Mouse (Mus musculus): ENCODE measurements around the gene Ciz1. TPM values are rescaled to one million over a fixed set of nuclear protein-coding genes. Genes with fewer than 3 reads are reported as not detected.

The Ciz1 gene
- total and polyA plus RNA-seq, 3 experiments = 62.9 to 306 (median 213) TPM

DNA sequence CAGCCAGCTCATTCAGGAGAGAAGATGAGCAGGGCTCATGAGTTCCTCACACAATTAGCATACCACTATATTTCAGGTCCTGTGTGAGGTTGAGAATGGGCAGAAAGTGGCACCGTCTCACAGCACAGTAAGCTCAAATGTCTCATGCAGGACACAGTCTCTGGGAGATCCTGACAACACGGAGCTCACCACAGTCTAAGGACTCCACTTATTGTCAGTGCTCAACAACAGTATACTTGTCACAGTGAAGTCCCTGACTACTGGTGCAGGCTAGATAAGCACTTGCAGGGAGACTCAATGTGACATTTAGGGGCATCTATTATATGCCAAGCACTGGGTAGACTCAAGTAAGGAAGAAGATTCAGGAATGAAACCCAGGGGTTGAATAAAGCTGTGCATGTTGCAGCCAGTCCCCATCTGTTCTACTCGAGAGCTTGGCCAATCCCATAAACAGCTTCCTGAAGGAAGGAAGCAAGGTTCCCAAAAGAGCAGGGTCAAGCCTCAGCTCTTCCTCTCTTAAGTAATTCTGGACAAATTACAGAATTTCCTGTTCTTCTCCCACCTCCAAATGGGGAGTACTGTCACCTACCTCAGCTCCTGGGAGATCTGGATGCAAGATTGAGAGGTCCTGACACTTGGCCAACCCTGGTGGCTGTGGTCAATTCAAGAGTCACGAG, 77.2 kb downstream of the Ciz1 start:
- Histone ChIP-seq H3K9me3 (replicated peaks) (no peaks in the 10 kb centered on the region), H3K4me3 (ENCODE audit: low read depth, low read length) (no peak overlapping the region), H3K4me1 (ENCODE audit: insufficient read depth, low read depth, low read length) (peaks cover 31% of the 10 kb centered on the region), H3K36me3 (replicated peaks) (peaks cover 30% of the 10 kb centered on the region), H3K27me3 (ENCODE audit: insufficient read depth, low read length) (no peaks in the 10 kb centered on the region)
- ATAC-seq (ENCODE audit: extremely low read depth, insufficient number of reproducible peaks, low FRiP score, poor library complexity, severe bottlenecking) (no peak), DNase-seq (ENCODE audit: low spot score) (no peak)
- TF ChIP-seq GATA1 (IDR thresholded peaks at IDR 0.05; ENCODE audit: borderline replicate concordance, low read length) (no peak), CTCF (IDR thresholded peaks at IDR 0.05; ENCODE audit: low read depth, low read length) (no peak), POLR2AphosphoS5 (IDR thresholded peaks at IDR 0.05; ENCODE audit: insufficient replicate concordance, low read depth, low read length) (no peak), GATA2 (IDR thresholded peaks at IDR 0.05; ENCODE audit: borderline replicate concordance, low read depth, low read length) (no peak), TAL1 (conservative IDR thresholded peaks at IDR 0.05; ENCODE audit: low read depth, low read length) (no peak)

Other genes with a start within 250 kb of the Ciz1 start
- gene Prrc2b, start 201.2 kb upstream of the Ciz1 start, total RNA-seq (2014; fragmentation: Nextera tagmentation) = 147 and 160 TPM in 2 replicates
- gene Prrc2b, start 201.2 kb upstream of the Ciz1 start, total RNA-seq (2017) = 16.0 and 17.1 TPM in 2 replicates
- 90.5 and 103 TPM in 2 replicates for gene Prrc2b, start 201.2 kb upstream of the Ciz1 start, polyA plus RNA-seq (2012)
- gene Pomt1, start 115.7 kb upstream of the Ciz1 start, total RNA-seq (2014; fragmentation: Nextera tagmentation) = 25.8 and 31.8 TPM in 2 replicates
- 15.0 and 17.7 TPM in 2 replicates for gene Pomt1, start 115.7 kb upstream of the Ciz1 start, total RNA-seq (2017)
- 12.3 and 12.8 TPM in 2 replicates for gene Pomt1, start 115.7 kb upstream of the Ciz1 start, polyA plus RNA-seq (2012)
- gene Uck1, start 92.2 kb upstream of the Ciz1 start, total RNA-seq (2014; fragmentation: Nextera tagmentation) = 26.1 and 50.0 TPM in 2 replicates
- gene Uck1, start 92.2 kb upstream of the Ciz1 start, total RNA-seq (2017) = 41.7 and 42.5 TPM in 2 replicates
- 53.2 and 56.1 TPM in 2 replicates for gene Uck1, start 92.2 kb upstream of the Ciz1 start, polyA plus RNA-seq (2012)
- gene Golga2, start 64.9 kb upstream of the Ciz1 start, total RNA-seq (2014; fragmentation: Nextera tagmentation) = 19.5 and 24.5 TPM in 2 replicates
- 35.2 and 35.6 TPM in 2 replicates for gene Golga2, start 64.9 kb upstream of the Ciz1 start, total RNA-seq (2017)
- 20.8 and 24.3 TPM in 2 replicates for gene Golga2, start 64.9 kb upstream of the Ciz1 start, polyA plus RNA-seq (2012)
- 150 and 164 TPM in 2 replicates for gene Swi5, start 64.3 kb upstream of the Ciz1 start, total RNA-seq (2014; fragmentation: Nextera tagmentation)
- 482 and 488 TPM in 2 replicates for gene Swi5, start 64.3 kb upstream of the Ciz1 start, total RNA-seq (2017)
- 351 and 432 TPM in 2 replicates for gene Swi5, start 64.3 kb upstream of the Ciz1 start, polyA plus RNA-seq (2012)
- gene Dnm1, start 1.0 kb downstream of the Ciz1 start, total RNA-seq (2014; fragmentation: Nextera tagmentation) = not detected in 2 replicates
- 0.05 TPM in 1 of 2 replicates, not detected in the other for gene Dnm1, start 1.0 kb downstream of the Ciz1 start, total RNA-seq (2017)
- 0.14 and 0.15 TPM in 2 replicates for gene Dnm1, start 1.0 kb downstream of the Ciz1 start, polyA plus RNA-seq (2012)
- 61.4 and 63.6 TPM in 2 replicates for gene 1110008P14Rik, start 29.6 kb downstream of the Ciz1 start, total RNA-seq (2014; fragmentation: Nextera tagmentation)
- 26.5 and 33.0 TPM in 2 replicates for gene 1110008P14Rik, start 29.6 kb downstream of the Ciz1 start, total RNA-seq (2017)
- 61.9 and 82.0 TPM in 2 replicates for gene 1110008P14Rik, start 29.6 kb downstream of the Ciz1 start, polyA plus RNA-seq (2012)
- gene Lcn2, start 35.9 kb downstream of the Ciz1 start, total RNA-seq (2014; fragmentation: Nextera tagmentation) = not detected in 2 replicates
- not detected in 2 replicates for gene Lcn2, start 35.9 kb downstream of the Ciz1 start, total RNA-seq (2017)
- gene Lcn2, start 35.9 kb downstream of the Ciz1 start, polyA plus RNA-seq (2012) = 0.05 TPM in 1 of 2 replicates, not detected in the other
- 13.8 and 21.5 TPM in 2 replicates for gene Ptges2, start 43.6 kb downstream of the Ciz1 start, total RNA-seq (2014; fragmentation: Nextera tagmentation)
- gene Ptges2, start 43.6 kb downstream of the Ciz1 start, total RNA-seq (2017) = 11.5 and 12.4 TPM in 2 replicates
- 6.8 and 7.0 TPM in 2 replicates for gene Ptges2, start 43.6 kb downstream of the Ciz1 start, polyA plus RNA-seq (2012)
- 3.9 and 4.2 TPM in 2 replicates for gene Naif1, start 98.1 kb downstream of the Ciz1 start, total RNA-seq (2014; fragmentation: Nextera tagmentation)
- gene Naif1, start 98.1 kb downstream of the Ciz1 start, total RNA-seq (2017) = 3.8 and 4.0 TPM in 2 replicates
- gene Naif1, start 98.1 kb downstream of the Ciz1 start, polyA plus RNA-seq (2012) = 6.9 and 8.1 TPM in 2 replicates
- 5.1 and 25.4 TPM in 2 replicates for gene Slc25a25, start 99.1 kb downstream of the Ciz1 start, total RNA-seq (2014; fragmentation: Nextera tagmentation)
- 6.8 and 8.0 TPM in 2 replicates for gene Slc25a25, start 99.1 kb downstream of the Ciz1 start, total RNA-seq (2017)
- 6.5 and 6.9 TPM in 2 replicates for gene Slc25a25, start 99.1 kb downstream of the Ciz1 start, polyA plus RNA-seq (2012)
- gene Fam102a, start 183.0 kb downstream of the Ciz1 start, total RNA-seq (2014; fragmentation: Nextera tagmentation) = 33.6 and 35.0 TPM in 2 replicates
- 28.7 and 30.1 TPM in 2 replicates for gene Fam102a, start 183.0 kb downstream of the Ciz1 start, total RNA-seq (2017)
- gene Fam102a, start 183.0 kb downstream of the Ciz1 start, polyA plus RNA-seq (2012) = 28.9 and 32.7 TPM in 2 replicates
- gene Dpm2, start 218.5 kb downstream of the Ciz1 start, total RNA-seq (2014; fragmentation: Nextera tagmentation) = 74.6 and 85.4 TPM in 2 replicates
- gene Dpm2, start 218.5 kb downstream of the Ciz1 start, total RNA-seq (2017) = 59.3 and 64.4 TPM in 2 replicates
- 8.2 and 9.4 TPM in 2 replicates for gene Dpm2, start 218.5 kb downstream of the Ciz1 start, polyA plus RNA-seq (2012)
- gene Pip5kl1, start 222.5 kb downstream of the Ciz1 start, total RNA-seq (2014; fragmentation: Nextera tagmentation) = 1.0 TPM in 1 of 2 replicates, not detected in the other
- 0.71 and 1.0 TPM in 2 replicates for gene Pip5kl1, start 222.5 kb downstream of the Ciz1 start, total RNA-seq (2017)
- gene Pip5kl1, start 222.5 kb downstream of the Ciz1 start, polyA plus RNA-seq (2012) = 0.11 and 0.13 TPM in 2 replicates
- not detected in 2 replicates for gene 9430097D07Rik, start 223.4 kb downstream of the Ciz1 start, total RNA-seq (2014; fragmentation: Nextera tagmentation)
- 0.11 TPM in 1 of 2 replicates, not detected in the other for gene 9430097D07Rik, start 223.4 kb downstream of the Ciz1 start, total RNA-seq (2017)
- gene 9430097D07Rik, start 223.4 kb downstream of the Ciz1 start, polyA plus RNA-seq (2012) = not detected in 2 replicates
- 15.4 and 25.2 TPM in 2 replicates for gene St6galnac4, start 234.8 kb downstream of the Ciz1 start, total RNA-seq (2014; fragmentation: Nextera tagmentation)
- 6.7 and 8.1 TPM in 2 replicates for gene St6galnac4, start 234.8 kb downstream of the Ciz1 start, total RNA-seq (2017)
- gene St6galnac4, start 234.8 kb downstream of the Ciz1 start, polyA plus RNA-seq (2012) = 20.8 and 24.4 TPM in 2 replicates
- gene St6galnac6, start 247.4 kb downstream of the Ciz1 start, total RNA-seq (2014; fragmentation: Nextera tagmentation) = 18.3 and 20.2 TPM in 2 replicates
- gene St6galnac6, start 247.4 kb downstream of the Ciz1 start, total RNA-seq (2017) = 16.8 and 19.8 TPM in 2 replicates
- gene St6galnac6, start 247.4 kb downstream of the Ciz1 start, polyA plus RNA-seq (2012) = 36.6 and 39.2 TPM in 2 replicates

Measured in G1E (cell line).